17 mouse cellular contexts compared by ENCODE assay signal in the genomic region with DNA sequence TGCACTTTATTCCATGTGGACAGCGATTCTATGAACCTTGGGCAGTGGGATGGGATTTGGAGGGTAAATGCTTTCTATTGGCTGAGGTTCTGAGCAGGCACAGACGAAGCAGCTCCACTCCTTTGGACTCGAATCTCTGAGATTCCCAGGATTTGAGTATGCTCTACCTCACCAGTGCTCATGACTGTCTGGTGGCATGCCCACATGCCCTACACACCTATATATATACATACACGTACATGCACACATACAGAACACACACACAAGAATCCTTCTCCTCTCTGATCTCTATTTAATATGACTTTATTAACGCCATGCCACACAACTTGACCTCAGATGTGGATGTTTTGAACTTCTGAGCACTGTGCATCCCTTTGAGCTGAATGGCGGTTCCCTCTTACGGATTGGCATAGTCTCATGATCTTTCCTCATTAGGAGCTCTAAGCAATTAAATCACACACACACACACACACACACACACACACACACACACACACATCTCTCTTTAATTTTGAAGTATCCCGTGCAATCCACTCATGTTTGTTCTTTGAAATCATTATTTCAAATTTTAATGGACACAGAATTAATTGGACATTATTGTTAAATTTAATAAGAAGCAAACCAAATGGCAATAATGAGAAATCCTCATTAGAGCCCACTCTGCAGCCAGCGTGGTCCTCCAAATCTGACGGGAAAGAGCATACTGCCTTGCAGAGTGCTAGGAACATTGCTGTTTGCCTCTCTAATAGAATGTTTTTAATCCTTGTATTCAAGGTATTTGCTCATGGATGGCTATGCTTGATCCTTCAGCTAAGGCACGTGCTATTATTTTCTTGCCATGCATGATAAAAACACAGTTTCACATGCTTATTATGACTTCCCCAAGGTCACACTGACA.
DNase-seq lines count a peak whose midpoint lies in the region; ATAC-seq and TF ChIP-seq lines count a peak whose summit lies in the region.
"Had no signal": no experiment of that assay in that cellular context is flagged by ENCODE, and none has a peak within 500 bp of the region (broad histone marks: within the 10 kb centered on the region; RNA-seq: fewer than 3 reads in every experiment).

No protein-coding gene starts in this region.

- H3K4me3 ChIP-seq in forebrain, embryonic 10.5 days: no peak overlapping the region
- H3K4me3 ChIP-seq in forebrain, postnatal 0 days (ENCODE audit: low read depth, low read length): no peak overlapping the region
- no peak overlapping the region for H3K4me3 ChIP-seq in lung, embryonic 16.5 days (ENCODE audit: low read length)
- H3K4me3 ChIP-seq in forebrain, embryonic 12.5 days (replicated peaks): no peak overlapping the region
- H3K4me3 ChIP-seq: embryonic facial prominence, embryonic 15.5 days; layer of hippocampus, adult 2 months; limb, embryonic 15.5 days; liver, embryonic 15.5 days had no signal

- H3K4me1 ChIP-seq in forebrain, embryonic 10.5 days: peaks cover 27% of the 10 kb centered on the region
- H3K4me1 ChIP-seq in forebrain, postnatal 0 days (ENCODE audit: insufficient read depth): no peaks in the 10 kb centered on the region
- peaks cover 2% of the 10 kb centered on the region; the same call in 1 of the 2 replicates for H3K4me1 ChIP-seq in lung, embryonic 16.5 days (replicated peaks; ENCODE audit: control insufficient read depth, insufficient read depth, low read length)
- peaks cover 12% of the 10 kb centered on the region; the same call in 1 of the 2 replicates for H3K4me1 ChIP-seq in forebrain, embryonic 12.5 days
- H3K4me1 ChIP-seq: embryonic facial prominence, embryonic 15.5 days; liver, embryonic 15.5 days had no signal

- 72% methylated on average over 11 of the region's 11 CpGs for WGBS in forebrain, embryonic 10.5 days
- WGBS in forebrain, postnatal 0 days: 37% methylated on average over 11 of the region's 11 CpGs
- 72% methylated on average over 11 of the region's 11 CpGs for WGBS in lung, embryonic 16.5 days
- 50% methylated on average over 11 of the region's 11 CpGs for WGBS in forebrain, embryonic 12.5 days

- no peak for DNase-seq in forebrain, embryonic 10.5 days (ENCODE audit: extremely low spot score, low spot score)
- no peak for DNase-seq in forebrain, postnatal 0 days
- no peak for DNase-seq in lung, postnatal 25 days (ENCODE audit: low spot score)
- peak; percentile 71 for DNase-seq in retina, postnatal 1 day
- DNase-seq in ovary, postnatal 10 days (ENCODE audit: low spot score): no peak
- DNase-seq: adrenal gland, adult 8-10 months; cerebellum, postnatal 36 days; layer of hippocampus, postnatal 36 days; right cerebral cortex, postnatal 4 days had no signal

- H3K36me3 ChIP-seq in forebrain, embryonic 10.5 days (replicated peaks): no peaks in the 10 kb centered on the region
- H3K36me3 ChIP-seq in forebrain, postnatal 0 days (ENCODE audit: insufficient read depth): no peaks in the 10 kb centered on the region
- no peaks in the 10 kb centered on the region for H3K36me3 ChIP-seq in lung, embryonic 16.5 days (ENCODE audit: control insufficient read depth, insufficient read depth, low read length)
- no peaks in the 10 kb centered on the region for H3K36me3 ChIP-seq in forebrain, embryonic 12.5 days (replicated peaks)
- H3K36me3 ChIP-seq: embryonic facial prominence, embryonic 15.5 days; limb, embryonic 15.5 days; liver, embryonic 15.5 days had no signal

- no peaks in the 10 kb centered on the region for H3K27me3 ChIP-seq in forebrain, embryonic 10.5 days (ENCODE audit: poor library complexity, severe bottlenecking)
- no peaks in the 10 kb centered on the region for H3K27me3 ChIP-seq in forebrain, postnatal 0 days (ENCODE audit: insufficient read depth, low read length)
- H3K27me3 ChIP-seq in lung, embryonic 16.5 days (ENCODE audit: control insufficient read depth, insufficient read depth, low read depth, low read length): no peaks in the 10 kb centered on the region
- no peaks in the 10 kb centered on the region for H3K27me3 ChIP-seq in forebrain, embryonic 12.5 days
- H3K27me3 ChIP-seq: embryonic facial prominence, embryonic 15.5 days; limb, embryonic 15.5 days; liver, embryonic 15.5 days; Patski had no signal

- no peak overlapping the region for H3K4me2 ChIP-seq in forebrain, postnatal 0 days (ENCODE audit: low read depth)
- H3K4me2 ChIP-seq in lung, embryonic 16.5 days (ENCODE audit: low read depth, low read length): no peak overlapping the region
- H3K4me2 ChIP-seq in forebrain, embryonic 12.5 days: no peak overlapping the region
- H3K4me2 ChIP-seq: embryonic facial prominence, embryonic 15.5 days; limb, embryonic 15.5 days; liver, embryonic 15.5 days had no signal

- no peak for TF ChIP-seq CTCF in forebrain, postnatal 0 days (IDR thresholded peaks at IDR 0.05; ENCODE audit: low read depth)

- ATAC-seq in forebrain, postnatal 0 days: no peak
- no peak for ATAC-seq in lung, embryonic 16.5 days (ENCODE audit: low read depth)
- peak; percentile 74; the same call in 1 of the 2 replicates for ATAC-seq in forebrain, embryonic 12.5 days (ENCODE audit: low FRiP score)
- ATAC-seq in cerebellum, adult (ENCODE audit: insufficient number of reproducible peaks, low FRiP score, low TSS enrichment): no peak

- no peaks in the 10 kb centered on the region for H3K9me3 ChIP-seq in forebrain, embryonic 10.5 days
- H3K9me3 ChIP-seq in forebrain, postnatal 0 days (ENCODE audit: low read length): no peaks in the 10 kb centered on the region
- H3K9me3 ChIP-seq in lung, embryonic 16.5 days (ENCODE audit: control insufficient read depth, low read length): no peaks in the 10 kb centered on the region
- no peaks in the 10 kb centered on the region for H3K9me3 ChIP-seq in forebrain, embryonic 12.5 days
- H3K9me3 ChIP-seq: embryonic facial prominence, embryonic 15.5 days; limb, embryonic 15.5 days; liver, embryonic 15.5 days had no signal

- peak overlapping the region; percentile 56 for H3K27ac ChIP-seq in forebrain, embryonic 10.5 days
- H3K27ac ChIP-seq in forebrain, postnatal 0 days (ENCODE audit: low read depth, low read length): no peak overlapping the region
- peak overlapping the region; percentile 65; the same call in 1 of the 2 replicates for H3K27ac ChIP-seq in lung, embryonic 16.5 days (ENCODE audit: low read length)
- no peak overlapping the region for H3K27ac ChIP-seq in forebrain, embryonic 12.5 days
- H3K27ac ChIP-seq: embryonic facial prominence, embryonic 15.5 days; layer of hippocampus, adult 2 months; limb, embryonic 15.5 days; liver, embryonic 15.5 days had no signal

- no peak overlapping the region for H3K9ac ChIP-seq in forebrain, postnatal 0 days
- no peak overlapping the region for H3K9ac ChIP-seq in lung, embryonic 16.5 days (ENCODE audit: low read length)
- H3K9ac ChIP-seq in forebrain, embryonic 12.5 days: no peak overlapping the region
- H3K9ac ChIP-seq: embryonic facial prominence, embryonic 15.5 days; limb, embryonic 15.5 days; liver, embryonic 15.5 days had no signal

Comparison
In these comparisons a context has a peak if more than half of its experiments do, and no peak if none do; other contexts are left out.
1. H3K27ac ChIP-seq: peak in forebrain, embryonic 10.5 days (single experiment) and lung, embryonic 16.5 days (single experiment); none in forebrain, postnatal 0 days (single experiment) and forebrain, embryonic 12.5 days (single experiment).